In genomic region chr10:45086637-45087036, GRCm38 (mm10) we compare ENCODE assay signal across 9 mouse cellular contexts. TPM values are rescaled to one million over a fixed set of nuclear protein-coding genes. Genes with fewer than 3 reads are reported as not detected.
DNase-seq lines count a peak whose midpoint lies in the region; ATAC-seq and TF ChIP-seq lines count a peak whose summit lies in the region.
"Had no signal": no experiment of that assay in that cellular context is flagged by ENCODE, and none has a peak within 500 bp of the region (broad histone marks: within the 10 kb centered on the region; RNA-seq: fewer than 3 reads in every experiment).

No protein-coding gene starts in this region.

- DNase-seq in forebrain, embryonic 10.5 days (ENCODE audit: extremely low spot score, low spot score), result peak; percentile 37
- DNase-seq in layer of hippocampus, adult 2 months (ENCODE audit: low spot score in 2 of 2), result peak in 1 of 2 experiments; percentile 29
- no peak for DNase-seq in layer of hippocampus, adult 8-10 months (ENCODE audit: low spot score in 2 of 2)
- DNase-seq in G1E (ENCODE audit: low spot score) (peak; percentile 8), MN1 (ENCODE audit: low spot score) (no peak)
- no peak for DNase-seq in liver, embryonic 14.5 days (ENCODE audit: low read depth in 3 of 3, low spot score in 3 of 3)
- DNase-seq in thymus, postnatal 10 days (ENCODE audit: low spot score in 2 of 2), result peak; percentile 21 to 69
- DNase-seq: liver, embryonic 13.5 days had no signal

- H3K9me3 ChIP-seq in forebrain, embryonic 10.5 days, result no peaks in the 10 kb centered on the region
- no peaks in the 10 kb centered on the region for H3K9me3 ChIP-seq in forebrain, embryonic 12.5 days
- H3K9me3 ChIP-seq in G1E (replicated peaks), result no peaks in the 10 kb centered on the region
- H3K9me3 ChIP-seq in liver, embryonic 14.5 days (ENCODE audit: control insufficient read depth, low read length), result no peaks in the 10 kb centered on the region
- H3K9me3 ChIP-seq: liver, embryonic 13.5 days had no signal

- H3K27me3 ChIP-seq in forebrain, embryonic 10.5 days (ENCODE audit: poor library complexity, severe bottlenecking), result no peaks in the 10 kb centered on the region
- no peaks in the 10 kb centered on the region for H3K27me3 ChIP-seq in forebrain, embryonic 12.5 days
- no peaks in the 10 kb centered on the region for H3K27me3 ChIP-seq in G1E (ENCODE audit: insufficient read depth, low read length)
- no peaks in the 10 kb centered on the region for H3K27me3 ChIP-seq in liver, embryonic 14.5 days (ENCODE audit: control insufficient read depth, insufficient read depth, low read length)
- H3K27me3 ChIP-seq: liver, embryonic 13.5 days had no signal

- peaks cover 56% of the 10 kb centered on the region for H3K36me3 ChIP-seq in forebrain, embryonic 10.5 days (replicated peaks)
- H3K36me3 ChIP-seq in forebrain, embryonic 12.5 days (replicated peaks), result no peaks in the 10 kb centered on the region
- peaks cover 87% of the 10 kb centered on the region for H3K36me3 ChIP-seq in G1E (replicated peaks)
- no peaks in the 10 kb centered on the region for H3K36me3 ChIP-seq in liver, embryonic 14.5 days (replicated peaks; ENCODE audit: control insufficient read depth, insufficient read depth, low read depth)

- ATAC-seq in forebrain, embryonic 12.5 days (ENCODE audit: low FRiP score), result no peak
- no peak for ATAC-seq in G1E (ENCODE audit: extremely low read depth, insufficient number of reproducible peaks, low FRiP score, poor library complexity, severe bottlenecking)
- no peak for ATAC-seq in liver, embryonic 14.5 days (ENCODE audit: insufficient read depth)

- no peak overlapping the region for H3K4me3 ChIP-seq in forebrain, embryonic 10.5 days
- H3K4me3 ChIP-seq in forebrain, embryonic 12.5 days (replicated peaks), result no peak overlapping the region
- H3K4me3 ChIP-seq in layer of hippocampus, adult 2 months, result no peak overlapping the region
- H3K4me3 ChIP-seq in G1E (ENCODE audit: low read depth, low read length), result no peak overlapping the region
- no peak overlapping the region for H3K4me3 ChIP-seq in liver, embryonic 14.5 days (ENCODE audit: insufficient read depth in 1 of 2, low read depth in 2 of 2, low read length in 2 of 2)
- H3K4me3 ChIP-seq: liver, embryonic 13.5 days had no signal

- H3K4me1 ChIP-seq in forebrain, embryonic 10.5 days, result peaks cover 27% of the 10 kb centered on the region
- peaks cover 18% of the 10 kb centered on the region for H3K4me1 ChIP-seq in forebrain, embryonic 12.5 days
- H3K4me1 ChIP-seq in G1E (ENCODE audit: insufficient read depth, low read depth, low read length), result peaks cover 53% of the 10 kb centered on the region
- no peaks in the 10 kb centered on the region for H3K4me1 ChIP-seq in liver, embryonic 14.5 days (replicated peaks; ENCODE audit: control insufficient read depth in 2 of 2, insufficient read depth in 2 of 2, low read length in 1 of 2)

- no peak overlapping the region for H3K9ac ChIP-seq in forebrain, embryonic 12.5 days
- H3K9ac ChIP-seq in liver, embryonic 14.5 days (replicated peaks), result no peak overlapping the region
- H3K9ac ChIP-seq: liver, embryonic 13.5 days had no signal

- no peak overlapping the region for H3K27ac ChIP-seq in forebrain, embryonic 10.5 days
- no peak overlapping the region for H3K27ac ChIP-seq in forebrain, embryonic 12.5 days
- no peak overlapping the region for H3K27ac ChIP-seq in layer of hippocampus, adult 2 months
- H3K27ac ChIP-seq in liver, embryonic 14.5 days, result no peak overlapping the region
- H3K27ac ChIP-seq: liver, embryonic 13.5 days had no signal

- TF ChIP-seq CTCF in layer of hippocampus, adult 2 months (conservative IDR thresholded peaks at IDR 0.05), result peak; percentile 81
- no peak for TF ChIP-seq CTCF in G1E (IDR thresholded peaks at IDR 0.05; ENCODE audit: low read depth, low read length)
- peak; percentile 75 for TF ChIP-seq CTCF in liver, embryonic 14.5 days (IDR thresholded peaks at IDR 0.05; ENCODE audit: low read depth)

- no peak for TF ChIP-seq EP300 in liver, embryonic 14.5 days (IDR thresholded peaks at IDR 0.05; ENCODE audit: low read depth)

- WGBS in forebrain, embryonic 10.5 days, result 63% methylated on average over 5 of the region's 5 CpGs
- WGBS in forebrain, embryonic 12.5 days, result 56% methylated on average over 5 of the region's 5 CpGs
- 38% methylated on average over 5 of the region's 5 CpGs for WGBS in liver, embryonic 14.5 days (ENCODE audit: insufficient replicate concordance)

- H3K4me2 ChIP-seq in forebrain, embryonic 12.5 days, result no peak overlapping the region
- H3K4me2 ChIP-seq in liver, embryonic 14.5 days (ENCODE audit: low read depth), result no peak overlapping the region
- H3K4me2 ChIP-seq: liver, embryonic 13.5 days had no signal

RNA-seq across cellular contexts. Expression of gene Prep, which starts 19.6 kb away (rescaled TPM):
- 38.2 and 40.2 TPM in 2 replicates for polyA plus RNA-seq in forebrain, embryonic 10.5 days (2016; fragmentation: Nextera tagmentation; extraction: Ambion mirVana)
- 23.7 and 27.4 TPM in 2 replicates for polyA plus RNA-seq in forebrain, embryonic 12.5 days (2016; fragmentation: Nextera tagmentation; extraction: Ambion mirVana)
- 1 to 10 TPM; 8.8 to 9.5 TPM for total RNA-seq in layer of hippocampus, adult 2 months (2021)
- total RNA-seq in layer of hippocampus, adult 8-10 months (2022), result 1 to 10 TPM; 8.5 to 9.7 (median 8.9) TPM
- total RNA-seq in G1E (2014; fragmentation: Nextera tagmentation), result 17.4 and 18.3 TPM in 2 replicates
- 14.4 and 14.9 TPM in 2 replicates for total RNA-seq in G1E (2017)
- polyA plus RNA-seq in G1E (2012), result 25.8 and 30.7 TPM in 2 replicates
- 3.7 and 4.6 TPM in 2 replicates for polyA plus RNA-seq in liver, embryonic 14.5 days (2012; rRNA removed)
- 6.7 and 7.1 TPM in 2 replicates for polyA plus RNA-seq in liver, embryonic 14.5 days (2014; fragmentation: Nextera tagmentation; extraction: Ambion mirVana)

Comparison
In these comparisons a context has a peak if more than half of its experiments do, and no peak if none do; other contexts are left out.
1. DNase-seq: peak in forebrain, embryonic 10.5 days (single experiment), G1E (single experiment) and thymus, postnatal 10 days (2 of 2); none in layer of hippocampus, adult 8-10 months (0 of 2), liver, embryonic 14.5 days (0 of 3) and MN1 (single experiment).